Mouse (Mus musculus) olfactory bulb, adult 2 months (tissue): ENCODE measurements at regions not wholly inside any gene's neighbourhood (a gene's known extent, or its start where the extent isn't known, plus 50 kb on each side); places are given as distances from the start of the nearest gene placed in this dataset.

Experiments used
- CTCF ChIP-seq: fragments of 200-500 bp; IDR thresholded peaks from 2 replicates; pipeline ENCODE4 v1.5.1; 2012; ENCODE audit warnings: low read depth, mild to moderate bottlenecking, low read length, moderate library complexity; ENCODE audit not compliant: insufficient read depth
- POLR2A ChIP-seq: fragments of 200-500 bp; IDR thresholded peaks from 2 replicates; pipeline ENCODE4 v1.6.1; 2012; ENCODE audit warnings: mild to moderate bottlenecking, low read depth, low read length, moderate library complexity; ENCODE audit not compliant: insufficient read depth

DNA sequence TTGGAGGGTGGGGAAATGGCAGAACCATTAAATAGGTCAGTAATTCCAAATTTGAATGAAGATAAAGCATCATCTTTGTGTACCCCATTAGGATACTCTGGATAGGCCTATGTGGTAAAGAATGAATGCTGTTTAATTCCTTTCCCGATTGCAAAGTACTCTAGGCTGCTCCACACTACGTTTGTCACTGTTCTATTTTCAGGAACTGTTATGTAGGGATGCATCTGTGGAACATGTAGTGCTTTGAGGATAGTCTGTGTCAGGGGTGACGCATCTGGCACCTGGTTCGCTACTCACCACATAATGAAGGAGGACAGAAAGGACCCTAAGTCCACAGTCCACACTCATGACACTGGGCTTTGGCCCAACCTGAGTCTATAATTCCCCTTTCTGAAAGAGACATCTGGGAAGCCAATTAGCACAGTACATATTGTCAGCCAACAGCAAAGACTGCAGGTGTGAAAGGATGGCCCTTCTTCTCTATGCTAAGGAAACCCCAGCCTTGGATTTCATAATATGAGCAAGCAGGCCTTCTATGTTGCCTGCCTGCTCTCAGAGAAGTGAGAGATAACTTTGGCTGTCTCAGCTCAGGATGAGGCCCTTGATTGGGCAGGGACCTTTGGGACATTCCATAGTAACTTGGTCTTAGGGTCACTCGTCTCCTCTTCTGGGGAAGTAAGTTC, 230.4 kb upstream of the Marcks start:
- TF ChIP-seq CTCF: no peak
- TF ChIP-seq POLR2A: no peak
